Mouse (Mus musculus) E14TG2a.4 (cell line): ENCODE measurements around the gene Tdpoz3.
A peak's percentile ranks its signal among the peaks of the same experiment; 100 is the strongest.
"Not testable (repeated sequence)": the region's sequence is repeated elsewhere in the genome, so short reads cannot be mapped to it uniquely, and the experiment has no call there.

Source experiments
- H3K27me3 ChIP-seq: 2 replicates; pipeline ENCODE4 v1.6.1; 2014; ENCODE audit warnings: low read length, control low read depth; ENCODE audit not compliant: insufficient read depth
- H3K36me3 ChIP-seq: 2 replicates; pipeline ENCODE4 v1.6.1; 2014; ENCODE audit warnings: low read length, control low read depth; ENCODE audit not compliant: insufficient read depth
- H3K4me1 ChIP-seq: replicated peaks from 2 replicates; pipeline ENCODE4 v1.6.1; 2014; ENCODE audit warnings: low read depth, low read length, control low read depth
- H3K4me3 ChIP-seq: replicated peaks from 2 replicates; pipeline ENCODE4 v1.5.1; 2014; ENCODE audit warnings: mild to moderate bottlenecking, low read length
- H3K9me3 ChIP-seq: 2 replicates; pipeline ENCODE4 v1.6.1; 2014; ENCODE audit warnings: low read length, control low read depth
- CTCF ChIP-seq: conservative IDR thresholded peaks from 2 replicates; pipeline ENCODE4 v1.5.1; 2014; ENCODE audit warnings: low read length

The Tdpoz3 gene

GRCm38 (mm10) chr3:93825720-93826119, at the start of gene Tdpoz3:
TSS of gene Tdpoz3 (plus strand) at chr3:93826020.
- peaks cover 37% of the 10 kb centered on the region for H3K9me3 ChIP-seq
- H3K4me1 ChIP-seq, H3K36me3 ChIP-seq, H3K4me3 ChIP-seq, H3K27me3 ChIP-seq: not testable (repeated sequence)

GRCm38 (mm10) chr3:93796098-93796497, 29.7 kb upstream of the Tdpoz3 start, which contains the start of gene Tdpoz4:
TSS of gene Tdpoz4 (plus strand) at chr3:93796398.
- not testable (repeated sequence) for H3K27me3 ChIP-seq, H3K4me3 ChIP-seq, H3K36me3 ChIP-seq, H3K4me1 ChIP-seq
- peaks cover 16% of the 10 kb centered on the region for H3K9me3 ChIP-seq

GRCm38 (mm10) chr3:93813341-93813740, 12.5 kb upstream of the Tdpoz3 start:
- H3K4me1 ChIP-seq = not testable (repeated sequence)
- peak; percentile 21; the same call in 1 of the 2 replicates for TF ChIP-seq CTCF

GRCm38 (mm10) chr3:93858957-93859356, 33.1 kb downstream of the Tdpoz3 start:
- H3K36me3 ChIP-seq, H3K4me3 ChIP-seq, H3K27me3 ChIP-seq, H3K4me1 ChIP-seq: not testable (repeated sequence)
- peaks cover 45% of the 10 kb centered on the region for H3K9me3 ChIP-seq

More at GRCm38 (mm10) chr3:93813341-93813740, 12.5 kb upstream of the Tdpoz3 start:
- not testable (repeated sequence) for H3K9me3 ChIP-seq, H3K4me3 ChIP-seq, H3K27me3 ChIP-seq, H3K36me3 ChIP-seq

- H3K4me3 ChIP-seq, H3K27me3 ChIP-seq, H3K4me1 ChIP-seq, H3K36me3 ChIP-seq: not testable (repeated sequence)
- peaks cover 13% of the 10 kb centered on the region for H3K9me3 ChIP-seq
These were observed 44.8 kb downstream of the Tdpoz3 start for GRCm38 (mm10) chr3:93870635-93871034.
